Mouse (Mus musculus) left cerebral cortex, postnatal 36 days (tissue): ENCODE results near the gene Parva. TPM values are rescaled to one million over a fixed set of nuclear protein-coding genes. Genes with fewer than 3 reads are reported as not detected.

Source experiments
- DNase-seq, 2 experiments: peaks; one replicate each; pipeline ENCODE4 v3.0.0; 2021 to 2022; ENCODE audit warnings: low spot score in 2 of 2, mixed read lengths in 1 of 2
- intact Hi-C: fragments of 180-260 bp; cut with DNase I; formaldehyde crosslinking; loops from one replicate; pipeline ENCODE4 v1.15.1; 2025
- total RNA-seq, 2 experiments: library from RNA; stranded (reverse); gene quantifications; 2 replicates each; pipeline ENCODE4 v1.2.3; 2021

Gene Parva
- total RNA-seq, 2 experiments from 2014 or later, result 49.1 to 60.9 TPM

DNA sequence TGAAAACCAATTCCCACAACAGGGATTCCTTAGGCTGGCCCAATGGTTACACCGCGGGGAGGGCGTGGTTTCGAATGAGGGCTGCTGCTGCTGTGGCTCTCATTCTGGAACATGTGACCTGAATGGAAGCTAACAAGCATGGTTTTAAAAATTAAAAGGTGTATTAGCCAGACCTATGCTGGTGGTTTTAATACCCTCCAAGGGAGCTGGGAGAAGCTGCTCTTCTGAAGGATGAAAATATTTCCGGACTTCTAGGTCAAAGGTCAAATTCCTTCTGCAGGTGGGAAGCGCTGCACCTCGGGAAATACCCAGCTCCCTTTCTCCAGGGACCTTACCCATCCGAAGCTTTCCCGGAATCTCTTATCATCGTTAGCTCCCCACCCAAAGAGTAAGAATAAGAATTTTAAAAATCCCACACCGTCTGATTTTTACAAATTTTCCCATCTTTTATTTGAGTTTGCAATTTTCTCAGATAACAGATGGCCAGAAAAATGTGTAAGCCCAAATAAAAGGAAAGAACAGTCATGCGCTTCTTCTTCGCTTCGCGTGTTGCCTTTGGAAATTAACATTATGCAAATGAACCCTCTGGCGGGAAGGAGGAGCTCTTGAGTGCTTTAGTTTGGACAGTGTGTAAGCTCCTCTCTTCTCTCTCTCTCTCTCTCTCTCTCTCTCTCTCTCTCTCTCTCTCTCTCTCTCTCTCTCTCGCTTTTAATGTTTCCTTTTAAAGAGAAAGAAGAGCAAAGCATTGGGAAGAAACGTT lies 74.9 kb downstream of the Parva start:
- intact Hi-C loops, result no loop called here
- no peak for DNase-seq

DNA sequence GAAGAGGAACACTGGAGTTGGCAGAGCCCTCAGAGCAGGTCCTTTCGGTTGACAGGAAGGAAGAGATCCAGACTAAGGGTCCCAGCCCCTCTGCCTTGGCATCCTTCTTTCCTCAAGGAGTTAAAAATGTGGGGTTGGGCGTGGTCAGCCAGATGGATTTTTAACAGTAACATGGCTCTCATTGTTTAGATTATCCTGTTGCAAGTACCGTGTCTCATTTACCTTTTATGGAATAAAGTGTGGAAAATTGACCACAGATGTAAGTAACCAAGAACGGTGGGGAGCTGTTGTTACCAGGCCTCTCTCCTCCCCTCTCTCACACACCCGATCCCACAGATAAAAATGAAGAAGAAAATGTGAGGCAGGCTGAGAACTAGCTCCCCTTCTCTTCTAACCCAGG lies 75.5 kb downstream of the Parva start:
- intact Hi-C loops, result no loop called here
- no peak for DNase-seq

GRCm38 (mm10) chr7:112503448-112503847 lies 76.1 kb downstream of the Parva start:
- no peak for DNase-seq
- intact Hi-C loops, result no loop called here

DNA sequence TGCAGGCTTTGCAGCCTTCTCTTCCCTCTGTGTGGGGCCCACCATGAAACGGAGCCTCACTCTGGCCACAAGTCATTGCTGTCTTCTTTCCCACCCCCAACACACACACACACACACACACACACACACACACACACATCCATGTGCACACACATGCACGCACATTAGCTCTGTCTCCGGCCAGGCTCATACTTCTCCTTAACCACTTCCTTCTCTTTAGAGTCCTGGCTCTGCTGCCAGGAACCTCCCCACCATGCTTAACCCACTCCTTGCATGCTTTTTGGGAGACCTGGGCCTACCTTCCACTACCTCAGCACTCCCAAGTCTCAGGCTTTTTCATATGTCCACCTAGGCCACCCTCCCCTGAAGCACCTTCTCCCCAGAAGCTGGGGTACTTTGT lies 76.6 kb downstream of the Parva start:
- intact Hi-C loops, result no loop called here

GRCm38 (mm10) chr7:112509107-112509506 lies 81.8 kb downstream of the Parva start:
- intact Hi-C loops, result no loop called here
- DNase-seq, result no peak

More for the DNA sequence above, 76.6 kb downstream of the Parva start:
- DNase-seq, result no peak

DNA sequence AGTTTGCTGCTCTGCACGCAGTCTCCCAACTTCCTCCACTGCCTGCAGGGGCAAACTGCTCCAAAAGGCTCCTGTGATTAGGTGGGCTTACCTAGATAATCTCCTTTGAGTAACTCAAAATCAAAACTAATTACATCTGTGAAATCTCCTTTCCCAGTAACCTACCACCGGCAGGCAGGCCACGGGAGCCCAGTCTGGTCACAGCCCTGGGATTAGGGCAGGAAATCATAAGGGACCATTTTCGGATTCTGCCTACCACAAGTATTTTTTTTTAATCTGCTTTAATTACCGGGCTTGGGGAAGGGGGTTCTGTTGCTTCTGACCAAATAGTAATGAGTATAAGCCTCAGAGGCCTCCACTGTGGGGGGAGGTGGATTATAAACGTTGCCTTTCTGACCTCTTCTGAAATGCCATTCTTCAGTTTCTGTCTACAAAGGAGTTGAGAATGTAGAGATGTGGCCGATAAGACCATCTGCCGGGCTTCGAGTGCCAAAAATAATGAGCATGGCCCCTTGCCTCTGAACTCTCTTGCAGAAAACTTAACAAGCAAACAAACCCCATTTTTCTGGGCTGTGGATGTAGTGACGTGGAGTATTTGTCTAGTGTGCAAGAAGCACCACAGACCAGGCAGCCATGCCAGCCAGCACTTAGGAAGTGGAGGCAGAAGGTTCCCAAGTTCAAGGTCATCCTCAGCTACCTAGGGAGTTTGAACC lies 83.2 kb downstream of the Parva start:
- intact Hi-C loops, result no loop called here
- no peak for DNase-seq

DNA sequence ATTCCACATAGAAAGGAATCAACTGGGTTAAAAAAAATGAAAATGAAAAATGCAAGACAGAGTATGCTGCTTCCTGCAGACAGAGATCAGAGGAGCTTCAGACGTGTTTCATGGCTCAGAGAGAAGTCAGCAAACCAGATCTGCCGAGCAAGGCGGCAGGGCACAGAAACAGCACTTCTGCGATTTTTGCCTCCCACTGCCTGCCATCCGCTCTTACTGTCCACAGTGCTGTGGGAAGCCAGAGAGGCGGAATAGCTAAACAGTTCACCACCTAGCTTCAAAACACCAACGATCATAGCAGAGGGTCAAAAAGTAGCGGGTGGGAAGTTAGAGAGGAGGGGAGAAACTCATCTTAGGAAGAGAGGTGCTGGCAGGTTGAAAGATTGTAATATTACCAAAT lies 84.0 kb downstream of the Parva start:
- intact Hi-C loops, result no loop called here
- DNase-seq, result no peak

DNA sequence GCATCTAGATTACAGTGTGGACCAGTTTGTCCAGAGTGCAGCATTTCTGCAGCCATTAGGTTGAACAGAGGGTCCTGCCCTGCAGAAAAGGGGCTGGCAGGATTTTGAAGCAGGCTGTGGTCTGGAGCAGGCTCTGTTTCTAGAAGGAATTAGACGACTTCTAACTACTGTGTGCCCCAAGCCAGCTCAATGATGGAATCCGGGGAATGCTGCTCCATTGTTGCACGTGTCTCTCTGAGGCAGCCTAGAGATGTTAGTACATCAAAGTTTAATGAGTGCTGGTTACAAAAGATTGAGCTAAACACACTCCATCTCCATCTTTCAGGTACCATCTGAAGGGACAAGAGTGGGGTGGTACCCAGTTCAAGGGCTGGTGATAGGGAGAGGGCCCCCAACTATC lies 85.0 kb downstream of the Parva start:
- no peak for DNase-seq
- intact Hi-C loops, result no loop called here

DNA sequence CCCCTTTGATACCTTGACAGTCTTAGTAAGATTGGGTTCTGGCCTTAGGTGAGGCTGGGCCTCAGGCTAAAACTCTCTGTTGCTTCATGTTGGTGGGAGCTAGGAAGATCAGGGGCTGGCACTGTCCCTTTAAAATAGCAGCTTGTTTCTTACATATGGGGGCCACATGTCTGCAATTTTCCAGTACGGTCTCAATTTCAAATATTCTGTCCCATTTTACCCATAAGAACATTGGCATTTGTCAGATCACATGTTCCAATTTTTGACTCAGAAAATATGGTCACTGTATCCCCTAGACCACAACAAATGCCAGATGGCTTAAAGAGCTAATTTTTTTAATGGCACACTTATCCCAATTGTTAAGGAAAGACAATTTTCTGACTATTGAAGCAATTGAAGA lies 85.6 kb downstream of the Parva start:
- intact Hi-C loops, result no loop called here
- no peak for DNase-seq

DNA sequence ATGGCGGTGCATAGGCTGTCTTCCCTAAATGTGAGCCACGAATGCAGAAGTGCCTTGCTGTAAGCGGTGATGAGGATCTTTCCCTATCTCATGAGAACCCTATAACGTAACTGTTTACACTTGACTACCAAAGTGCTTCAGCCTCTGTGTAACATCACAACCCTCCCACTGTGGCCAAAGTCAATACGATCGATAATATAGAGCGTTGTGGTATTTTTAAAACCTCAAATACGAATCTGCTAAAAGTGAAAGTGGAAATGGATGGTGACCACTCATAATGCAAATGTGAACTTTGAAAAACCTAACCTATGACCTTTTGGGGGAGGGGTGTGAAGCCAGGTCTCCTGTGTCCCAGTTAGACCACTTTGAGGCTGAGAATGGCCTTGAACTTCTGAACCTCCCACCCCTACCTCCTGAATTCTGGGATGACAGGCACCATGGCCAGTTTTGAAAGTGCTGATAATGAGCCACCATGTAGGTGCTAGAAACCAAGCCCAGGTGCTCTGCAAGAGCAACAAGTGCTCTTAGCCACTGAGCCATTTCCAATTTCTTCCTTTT lies 87.4 kb downstream of the Parva start:
- no peak for DNase-seq
- intact Hi-C loops, result no loop called here

- peak; percentile 13 to 16 for DNase-seq
- intact Hi-C loops, result no loop called here
Observed at GRCm38 (mm10) chr7:112525465-112525864, 98.2 kb downstream of the Parva start.

- intact Hi-C loops, result no loop called here
- DNase-seq, result no peak
Observed at GRCm38 (mm10) chr7:112526226-112526625, 98.9 kb downstream of the Parva start.

GRCm38 (mm10) chr7:112527230-112527629 lies 99.9 kb downstream of the Parva start:
- intact Hi-C loops, result no loop called here
- no peak for DNase-seq

- no peak for DNase-seq
- intact Hi-C loops, result no loop called here
Observed at GRCm38 (mm10) chr7:112528059-112528458, 100.8 kb downstream of the Parva start.

- no peak for DNase-seq
- intact Hi-C loops, result no loop called here
Observed at GRCm38 (mm10) chr7:112528582-112529360, 101.5 kb downstream of the Parva start.

DNA sequence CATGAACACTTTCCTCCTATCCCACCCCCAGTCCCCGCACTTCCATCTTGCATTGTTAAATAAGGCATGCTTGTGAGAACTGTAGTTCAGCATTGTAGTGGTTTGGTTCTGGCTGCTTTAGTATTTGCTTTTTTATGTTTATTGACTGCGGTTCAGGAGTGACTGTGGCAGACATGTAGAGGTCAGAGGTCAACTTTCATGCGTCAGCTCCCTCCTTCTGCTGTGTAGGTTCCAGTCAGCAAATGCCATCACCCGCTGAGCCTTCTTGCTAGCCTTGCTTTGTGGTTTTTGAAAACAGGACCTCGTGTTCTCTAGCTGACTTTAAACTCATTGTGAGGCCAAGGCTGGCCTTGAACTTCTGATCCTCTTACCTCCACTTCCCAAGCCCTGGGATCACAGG lies 103.6 kb downstream of the Parva start:
- intact Hi-C loops, result loop anchor here (10.0 kb wide), 1 partner anchor 56 kb away; no protein-coding TSS in a partner anchor
- no peak for DNase-seq

DNA sequence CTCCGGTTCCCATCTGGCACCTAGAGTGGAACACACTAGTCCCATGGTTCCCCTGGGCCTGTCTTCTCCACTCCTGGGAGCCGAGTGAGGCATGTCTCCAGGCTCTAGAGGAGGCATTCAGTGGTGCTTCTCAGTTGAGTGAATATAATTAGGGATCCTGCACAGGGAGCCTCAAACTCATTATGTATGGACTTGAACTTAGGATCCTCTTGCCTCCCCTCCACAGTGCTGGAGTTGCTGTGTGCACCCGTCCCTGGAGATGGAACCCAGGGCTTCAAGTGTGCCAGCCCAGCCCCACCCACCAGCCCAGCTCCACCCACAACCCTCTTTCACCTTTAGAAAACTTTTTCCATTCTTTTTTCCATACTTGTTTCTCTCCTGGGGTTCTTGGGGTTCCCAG lies 106.8 kb downstream of the Parva start:
- DNase-seq, result no peak
- intact Hi-C loops, result loop anchor here (10.0 kb wide), 1 partner anchor 59 kb away; no protein-coding TSS in a partner anchor

GRCm38 (mm10) chr7:112535408-112535921 lies 108.2 kb downstream of the Parva start:
- intact Hi-C loops, result loop anchor here (10.0 kb wide), 1 partner anchor 61 kb away; no protein-coding TSS in a partner anchor
- DNase-seq, result peak; percentile 14 to 26

DNA sequence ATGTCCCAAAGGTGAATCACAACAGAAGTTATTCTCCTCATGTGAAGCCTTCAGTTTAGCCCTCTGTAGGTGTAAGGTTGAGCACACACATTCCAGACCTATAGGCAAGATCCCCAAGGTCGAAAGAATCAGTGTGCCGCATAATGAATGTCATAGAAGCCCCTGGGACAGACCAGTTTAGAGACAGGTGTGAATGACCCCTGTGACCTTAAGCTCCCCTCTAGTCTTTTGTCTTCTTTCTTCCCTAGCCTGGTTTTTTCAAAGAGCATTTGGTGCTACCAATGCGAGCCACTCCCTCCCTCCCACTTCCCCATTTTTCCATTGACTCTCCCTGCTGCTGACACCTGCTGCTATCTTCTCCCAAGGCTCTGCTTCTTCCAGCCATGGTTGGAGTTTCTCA lies 121.8 kb downstream of the Parva start:
- intact Hi-C loops, result no loop called here
- DNase-seq, result no peak

- intact Hi-C loops, result no loop called here
- no peak for DNase-seq
Observed at GRCm38 (mm10) chr7:112561504-112561903, 134.2 kb downstream of the Parva start.
